Mouse (Mus musculus) E14TG2a.4 (cell line): ENCODE results near the gene Rasgef1a.

ENCODE experiments used
- CTCF ChIP-seq: conservative IDR thresholded peaks from 2 replicates; pipeline ENCODE4 v1.5.1; 2014; ENCODE audit warnings: low read length
- NANOG ChIP-seq: IDR thresholded peaks from 2 replicates; pipeline ENCODE4 v1.6.1; 2014; ENCODE audit warnings: borderline replicate concordance, low read length, mixed read lengths
- POU5F1 ChIP-seq: IDR thresholded peaks from 2 replicates; pipeline ENCODE4 v1.6.1; 2014; ENCODE audit warnings: low read length, borderline replicate concordance

DNA sequence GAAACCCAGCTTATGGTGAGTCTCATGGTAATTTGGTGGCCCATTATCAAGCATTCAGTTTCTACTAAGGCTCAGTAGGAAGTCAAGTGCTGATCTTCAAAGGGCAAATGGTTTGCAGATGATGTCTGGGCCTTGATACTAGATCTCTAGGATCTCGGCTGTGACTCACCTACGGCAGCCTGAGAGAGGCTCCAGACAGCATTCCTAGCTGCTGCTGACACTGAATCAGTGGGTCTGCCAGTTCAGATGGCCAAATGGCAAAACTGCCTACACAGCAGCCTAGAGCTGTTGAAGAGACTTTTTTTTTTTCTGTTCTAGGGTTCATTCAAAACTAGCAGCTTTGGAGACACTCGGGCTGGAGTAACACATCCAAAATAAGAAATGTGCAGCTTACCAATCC, 15.8 kb downstream of the Rasgef1a start:
- TF ChIP-seq CTCF (no peak), NANOG (no peak; the same call in 1 of the 2 replicates), POU5F1 (no peak)
